Mouse (Mus musculus) neural tube, embryonic 15.5 days (tissue): Measurements from ENCODE around the gene Rtn4. TPM values are rescaled to one million over a fixed set of nuclear protein-coding genes. Genes with fewer than 3 reads are reported as not detected.
"Not testable (repeated sequence)": the region's sequence is repeated elsewhere in the genome, so short reads cannot be mapped to it uniquely, and the experiment has no call there.

Source experiments
- ATAC-seq: fragments of 200-750 bp; cut with Nextera tagmentation; 2 replicates; pipeline ENCODE4 v1.8.0; 2017; ENCODE audit warnings: mild to moderate bottlenecking, moderate TSS enrichment, moderate library complexity; ENCODE audit not compliant: low FRiP score
- H3K27ac ChIP-seq: fragments of 300-500 bp; sonication (generic); replicated peaks from 2 replicates; pipeline ENCODE4 v1.5.1; 2015; ENCODE audit warnings: mild to moderate bottlenecking, inconsistent platforms
- H3K27me3 ChIP-seq: fragments of 300-500 bp; sonication (generic); replicated peaks from 2 replicates; pipeline ENCODE4 v1.6.1; 2015; ENCODE audit warnings: inconsistent platforms
- H3K36me3 ChIP-seq: fragments of 300-500 bp; sonication (generic); 2 replicates; pipeline ENCODE4 v1.6.1; 2015; ENCODE audit warnings: inconsistent platforms
- H3K4me1 ChIP-seq: fragments of 300-500 bp; sonication (generic); 2 replicates; pipeline ENCODE4 v1.6.1; 2015; ENCODE audit warnings: inconsistent platforms
- H3K4me2 ChIP-seq: fragments of 300-500 bp; sonication (generic); 2 replicates; pipeline ENCODE4 v1.6.1; 2015; ENCODE audit warnings: inconsistent platforms, mild to moderate bottlenecking, moderate library complexity
- H3K4me3 ChIP-seq: fragments of 300-500 bp; sonication (generic); replicated peaks from 2 replicates; pipeline ENCODE4 v1.5.1; 2015; ENCODE audit warnings: mild to moderate bottlenecking, inconsistent platforms
- H3K9ac ChIP-seq: fragments of 300-500 bp; sonication (generic); replicated peaks from 2 replicates; pipeline ENCODE4 v1.6.1; 2015; ENCODE audit warnings: mild to moderate bottlenecking, inconsistent platforms
- H3K9me3 ChIP-seq: fragments of 300-500 bp; sonication (generic); replicated peaks from 2 replicates; pipeline ENCODE4 v1.6.1; 2016; ENCODE audit warnings: inconsistent platforms
- WGBS: fragments of 180-500 bp; shearing (Covaris S2); methylation state at CpG from one replicate; pipeline ENCODE4 v1.1.7; 2015; ENCODE audit warnings: mixed read lengths; 5-methylcytosine and 5-hydroxymethylcytosine counted together
- polyA plus RNA-seq: library from polyadenylated mRNA; unstranded; fragments of >200 nt; fragmentation: Nextera tagmentation; extraction: Ambion mirVana; gene quantifications from 2 replicates; pipeline ENCODE4 v1.2.1, GENCODE M21; 2015

Rtn4 gene
- polyA plus RNA-seq, 1 experiment from 2014 or later = 122 TPM

DNA sequence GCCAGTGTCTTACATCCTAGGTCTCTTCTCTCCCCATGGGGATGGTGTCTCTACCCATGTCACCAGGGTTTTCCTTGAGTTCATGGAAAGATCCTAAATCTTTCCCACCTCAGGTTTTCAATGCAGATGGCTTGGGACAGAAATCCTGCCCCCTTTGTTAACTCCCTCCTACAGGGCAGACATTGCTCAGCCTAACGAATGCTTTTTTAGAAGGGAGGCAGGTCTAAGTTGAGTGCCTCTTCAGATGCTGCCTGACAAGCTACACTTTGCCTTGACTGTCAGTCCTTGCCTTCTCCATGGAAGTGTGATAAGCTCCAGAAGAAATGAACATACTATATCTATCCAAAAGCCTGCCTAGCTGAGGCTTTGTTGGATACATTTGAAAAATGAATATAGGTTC lies 55.1 kb downstream of the Rtn4 start:
- 80% methylated on average over 1 of the region's 1 CpGs for WGBS
- Histone ChIP-seq H3K9ac (no peak overlapping the region), H3K4me1 (no peaks in the 10 kb centered on the region), H3K27ac (no peak overlapping the region), H3K4me3 (no peak overlapping the region), H3K27me3 (no peaks in the 10 kb centered on the region), H3K9me3 (no peaks in the 10 kb centered on the region), H3K4me2 (no peak overlapping the region), H3K36me3 (peaks cover 40% of the 10 kb centered on the region)
- no peak for ATAC-seq

- no peak overlapping the region for H3K4me2 ChIP-seq
- ATAC-seq = no peak
- 95% methylated on average over 8 of the region's 8 CpGs for WGBS
These were observed 56.2 kb downstream of the Rtn4 start for GRCm38 (mm10) chr11:29748750-29749467.

GRCm38 (mm10) chr11:29749468-29749829 lies 56.7 kb downstream of the Rtn4 start:
- H3K4me2 ChIP-seq = no peak overlapping the region
- no peak for ATAC-seq
- no peaks in the 10 kb centered on the region for H3K9me3 ChIP-seq
- no peaks in the 10 kb centered on the region for H3K27me3 ChIP-seq
- peaks cover 33% of the 10 kb centered on the region for H3K36me3 ChIP-seq
- H3K9ac ChIP-seq = no peak overlapping the region
- no peak overlapping the region for H3K27ac ChIP-seq
- no peaks in the 10 kb centered on the region for H3K4me1 ChIP-seq
- H3K4me3 ChIP-seq = no peak overlapping the region
- 95% methylated on average over 1 of the region's 1 CpGs for WGBS

More at GRCm38 (mm10) chr11:29748750-29749467, 56.2 kb downstream of the Rtn4 start:
- Histone ChIP-seq H3K4me3 (no peak overlapping the region), H3K27ac (no peak overlapping the region), H3K4me1 (no peaks in the 10 kb centered on the region), H3K9ac (no peak overlapping the region), H3K27me3 (no peaks in the 10 kb centered on the region), H3K9me3 (no peaks in the 10 kb centered on the region), H3K36me3 (peaks cover 38% of the 10 kb centered on the region)

- no peak overlapping the region for H3K4me3 ChIP-seq
- 95% methylated on average over 2 of the region's 2 CpGs for whole genome bisulfite sequencing
- no peak for ATAC-seq
These were observed 58.3 kb downstream of the Rtn4 start for GRCm38 (mm10) chr11:29751013-29751412.

DNA sequence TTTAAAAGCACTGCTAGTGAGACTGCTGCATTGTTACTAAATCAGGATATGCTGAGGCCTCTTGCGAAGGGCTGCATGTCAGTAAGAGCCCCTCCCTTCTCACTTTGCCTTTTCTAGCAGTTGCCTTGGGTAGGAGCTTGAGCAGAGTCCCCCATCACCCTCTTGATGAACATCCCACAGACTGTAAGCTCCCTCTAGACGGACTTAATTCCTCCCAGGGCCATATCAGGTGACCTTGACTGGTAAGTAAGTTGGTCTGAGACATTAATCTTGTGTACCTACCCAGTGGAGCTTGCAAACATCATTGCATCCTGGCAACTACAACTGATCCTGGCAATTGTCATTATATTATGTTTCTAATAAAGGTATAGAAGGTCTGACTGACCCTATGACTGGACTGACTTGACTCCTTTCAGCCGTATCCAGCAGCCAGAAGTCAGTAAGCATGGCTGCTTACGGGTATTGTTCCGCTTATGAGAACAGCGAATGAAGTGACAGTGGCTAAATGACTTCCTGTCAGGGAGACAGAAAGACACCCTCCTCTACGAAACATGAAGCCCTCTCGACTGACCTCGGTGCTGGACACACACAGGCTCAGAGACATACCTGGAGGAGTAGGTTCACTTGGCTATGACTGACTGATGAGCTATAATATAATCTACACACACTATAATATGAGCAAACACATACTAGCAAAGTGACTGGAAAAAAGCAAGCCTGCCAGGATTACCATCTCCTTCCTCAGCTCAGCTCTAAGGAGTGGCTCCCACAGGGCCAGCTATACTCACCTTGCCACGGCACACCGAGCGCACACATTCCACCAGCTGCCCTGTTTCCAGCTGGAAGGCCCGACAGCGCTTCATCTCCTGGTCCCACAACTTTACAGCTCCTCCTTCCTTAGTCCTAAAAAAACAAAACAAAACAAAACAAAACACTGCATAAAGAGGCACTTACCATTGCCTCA lies 59.2 kb downstream of the Rtn4 start:
- H3K27me3 ChIP-seq = no peaks in the 10 kb centered on the region
- H3K4me1 ChIP-seq = no peaks in the 10 kb centered on the region
- peaks cover 15% of the 10 kb centered on the region for H3K36me3 ChIP-seq
- ATAC-seq = no peak
- no peak overlapping the region for H3K27ac ChIP-seq
- H3K4me3 ChIP-seq = no peak overlapping the region
- no peaks in the 10 kb centered on the region for H3K9me3 ChIP-seq
- 88% methylated on average over 14 of the region's 14 CpGs for WGBS
- H3K9ac ChIP-seq = no peak overlapping the region
- no peak overlapping the region for H3K4me2 ChIP-seq

More at GRCm38 (mm10) chr11:29751013-29751412, 58.3 kb downstream of the Rtn4 start:
- Histone ChIP-seq H3K27ac (no peak overlapping the region), H3K36me3 (peaks cover 25% of the 10 kb centered on the region), H3K9me3 (no peaks in the 10 kb centered on the region), H3K4me2 (no peak overlapping the region), H3K9ac (no peak overlapping the region), H3K4me1 (no peaks in the 10 kb centered on the region), H3K27me3 (no peaks in the 10 kb centered on the region)

DNA sequence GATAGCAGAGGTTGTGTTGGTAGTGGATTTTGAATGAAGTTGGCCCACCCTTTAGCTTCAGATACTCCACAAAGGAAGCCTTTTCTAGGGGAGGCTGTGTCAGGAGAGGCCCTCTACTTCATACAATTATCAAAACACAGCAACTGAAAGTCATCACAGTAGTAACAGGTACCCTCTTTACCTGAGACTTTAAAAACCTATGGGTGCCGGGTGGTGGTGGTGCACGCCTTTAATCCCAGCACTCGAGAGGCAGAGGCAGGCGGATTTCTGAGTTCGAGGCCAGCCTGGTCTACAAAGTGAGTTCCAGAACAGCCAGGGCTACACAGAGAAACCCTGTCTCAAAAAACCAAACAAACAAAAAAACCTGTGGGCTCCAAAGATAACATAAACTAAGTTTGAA lies 63.3 kb downstream of the Rtn4 start:
- H3K4me1 ChIP-seq, H3K9me3 ChIP-seq, H3K27me3 ChIP-seq, H3K9ac ChIP-seq, H3K27ac ChIP-seq, ATAC-seq, H3K4me2 ChIP-seq, H3K4me3 ChIP-seq: not testable (repeated sequence)
- H3K36me3 ChIP-seq = peaks cover 12% of the 10 kb centered on the region; the same call in 1 of the 2 replicates
- WGBS = 98% methylated on average over 5 of the region's 5 CpGs

DNA sequence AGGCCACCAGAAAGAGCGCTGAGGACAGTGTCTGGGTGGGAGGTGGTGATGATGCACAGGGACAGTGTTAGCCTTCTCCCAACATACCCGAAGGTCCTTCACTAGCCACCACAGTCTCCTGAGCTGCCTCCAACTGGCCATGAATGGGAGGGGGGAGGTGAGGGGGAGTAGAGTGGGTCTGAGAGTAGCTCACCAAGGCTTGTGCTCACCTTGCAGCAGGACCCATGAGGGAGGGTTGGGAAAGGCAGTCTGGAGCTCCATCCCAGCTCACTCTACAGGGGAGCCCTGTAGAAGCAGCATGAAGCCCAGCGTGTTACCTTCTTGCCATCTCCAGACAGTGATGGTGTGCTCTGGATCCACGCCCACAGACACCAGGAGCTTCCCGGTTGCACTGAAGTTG lies 65.9 kb downstream of the Rtn4 start:
- Histone ChIP-seq H3K4me1 (no peaks in the 10 kb centered on the region), H3K9me3 (no peaks in the 10 kb centered on the region), H3K27me3 (no peaks in the 10 kb centered on the region), H3K27ac (no peak overlapping the region), H3K4me3 (no peak overlapping the region), H3K9ac (no peak overlapping the region), H3K4me2 (no peak overlapping the region), H3K36me3 (peaks cover 10% of the 10 kb centered on the region; the same call in 1 of the 2 replicates)
- 93% methylated on average over 5 of the region's 5 CpGs for WGBS
- peak; percentile 53; the same call in 1 of the 2 replicates for ATAC-seq

DNA sequence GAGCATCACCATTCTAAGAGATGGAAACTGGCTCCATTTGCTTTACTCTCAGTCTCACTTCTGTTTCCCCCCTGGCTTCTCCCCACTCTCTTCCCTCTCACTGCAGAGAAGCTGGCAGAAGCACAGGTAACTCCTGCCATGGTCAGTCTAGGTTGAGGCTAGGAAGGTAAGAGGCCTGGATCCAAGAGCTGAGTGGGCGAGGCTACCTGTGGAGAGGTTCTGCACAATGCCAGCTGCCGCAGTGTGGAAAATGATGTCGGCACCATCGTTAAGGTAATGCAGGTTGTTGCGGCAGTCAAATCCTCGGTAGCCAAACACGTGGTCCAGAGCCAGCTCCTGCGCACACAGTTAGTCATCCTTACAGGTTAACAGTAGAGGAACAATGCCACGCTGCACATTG lies 68.6 kb downstream of the Rtn4 start:
- 94% methylated on average over 9 of the region's 9 CpGs for WGBS
- ATAC-seq = no peak

GRCm38 (mm10) chr11:29762768-29763167 lies 70.0 kb downstream of the Rtn4 start:
- Histone ChIP-seq H3K27ac (no peak overlapping the region), H3K27me3 (no peaks in the 10 kb centered on the region), H3K4me3 (no peak overlapping the region), H3K36me3 (peaks cover 10% of the 10 kb centered on the region; the same call in 1 of the 2 replicates), H3K9ac (no peak overlapping the region), H3K9me3 (no peaks in the 10 kb centered on the region), H3K4me2 (no peak overlapping the region), H3K4me1 (no peaks in the 10 kb centered on the region)
- ATAC-seq = no peak
- 90% methylated on average over 1 of the region's 1 CpGs for WGBS

More for the DNA sequence above, 68.6 kb downstream of the Rtn4 start:
- H3K27ac ChIP-seq = no peak overlapping the region
- no peak overlapping the region for H3K4me3 ChIP-seq
- H3K9me3 ChIP-seq = no peaks in the 10 kb centered on the region
- H3K4me1 ChIP-seq = no peaks in the 10 kb centered on the region
- H3K9ac ChIP-seq = no peak overlapping the region
- no peak overlapping the region for H3K4me2 ChIP-seq
- H3K27me3 ChIP-seq = no peaks in the 10 kb centered on the region
- peaks cover 10% of the 10 kb centered on the region; the same call in 1 of the 2 replicates for H3K36me3 ChIP-seq

GRCm38 (mm10) chr11:29765063-29765462 lies 72.3 kb downstream of the Rtn4 start:
- H3K27me3 ChIP-seq = no peaks in the 10 kb centered on the region
- WGBS = 41% methylated on average over 4 of the region's 4 CpGs
- no peak overlapping the region for H3K9ac ChIP-seq
- no peak for ATAC-seq
- no peaks in the 10 kb centered on the region for H3K4me1 ChIP-seq
- no peak overlapping the region for H3K27ac ChIP-seq
- H3K36me3 ChIP-seq = peaks cover 6% of the 10 kb centered on the region; the same call in 1 of the 2 replicates
- H3K4me2 ChIP-seq = no peak overlapping the region
- H3K4me3 ChIP-seq = no peak overlapping the region
- H3K9me3 ChIP-seq = no peaks in the 10 kb centered on the region

DNA sequence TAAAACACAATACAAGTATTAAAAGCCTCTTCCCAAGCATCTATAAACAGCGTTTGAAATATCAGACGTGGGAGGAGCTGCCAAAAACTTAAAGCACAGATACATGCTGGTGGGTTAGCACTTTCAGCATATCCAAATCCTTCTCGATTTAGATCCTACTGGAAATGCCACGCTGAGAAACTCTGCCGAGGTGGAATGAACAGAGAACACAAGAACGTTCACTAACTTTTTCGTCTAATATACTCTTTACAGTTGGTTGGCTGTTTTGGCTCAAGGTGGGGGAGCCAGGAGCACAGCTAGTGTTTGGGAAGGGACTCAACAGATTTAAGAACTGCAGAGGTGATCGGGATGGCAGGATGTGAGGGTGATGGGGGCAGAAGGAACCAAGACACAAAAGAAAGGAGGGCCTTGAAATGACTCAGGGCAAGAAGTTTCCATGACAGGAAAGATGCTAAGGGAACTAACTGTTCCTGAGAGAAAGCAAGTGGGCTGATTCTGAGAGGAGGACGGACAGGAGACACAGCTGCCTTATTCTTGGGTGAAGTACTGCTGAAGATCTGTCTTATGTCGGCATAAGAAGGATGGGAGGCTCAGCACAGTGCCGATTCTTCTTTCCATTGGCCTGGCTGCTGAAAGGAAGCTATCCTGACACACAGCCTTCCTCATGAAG lies 73.7 kb downstream of the Rtn4 start:
- Histone ChIP-seq H3K4me3 (no peak overlapping the region), H3K27ac (no peak overlapping the region), H3K27me3 (no peaks in the 10 kb centered on the region), H3K4me1 (no peaks in the 10 kb centered on the region), H3K36me3 (peaks cover 3% of the 10 kb centered on the region; the same call in 1 of the 2 replicates), H3K9ac (no peak overlapping the region), H3K9me3 (no peaks in the 10 kb centered on the region), H3K4me2 (no peak overlapping the region)
- no peak for ATAC-seq
- 84% methylated on average over 11 of the region's 11 CpGs for WGBS
